Mouse (Mus musculus) heart, postnatal 25 days (tissue): ENCODE data around the gene Dnah10. TPM values are rescaled to one million over a fixed set of nuclear protein-coding genes. Genes with fewer than 3 reads are reported as not detected.

ENCODE experiments used
- DNase-seq: peaks from one replicate; pipeline ENCODE4 v3.0.0; 2022; ENCODE audit warnings: low spot score
- intact Hi-C: fragments of 180-260 bp; cut with DNase I; formaldehyde crosslinking; loops from one replicate; pipeline ENCODE4 v1.15.1; 2025
- total RNA-seq, 2 experiments: library from RNA; stranded (reverse); gene quantifications; 2 replicates each; pipeline ENCODE4 v1.2.3; 2021

Dnah10 gene
- total RNA-seq, 2 experiments from 2014 or later: 0.03 to 0.06 TPM

DNA sequence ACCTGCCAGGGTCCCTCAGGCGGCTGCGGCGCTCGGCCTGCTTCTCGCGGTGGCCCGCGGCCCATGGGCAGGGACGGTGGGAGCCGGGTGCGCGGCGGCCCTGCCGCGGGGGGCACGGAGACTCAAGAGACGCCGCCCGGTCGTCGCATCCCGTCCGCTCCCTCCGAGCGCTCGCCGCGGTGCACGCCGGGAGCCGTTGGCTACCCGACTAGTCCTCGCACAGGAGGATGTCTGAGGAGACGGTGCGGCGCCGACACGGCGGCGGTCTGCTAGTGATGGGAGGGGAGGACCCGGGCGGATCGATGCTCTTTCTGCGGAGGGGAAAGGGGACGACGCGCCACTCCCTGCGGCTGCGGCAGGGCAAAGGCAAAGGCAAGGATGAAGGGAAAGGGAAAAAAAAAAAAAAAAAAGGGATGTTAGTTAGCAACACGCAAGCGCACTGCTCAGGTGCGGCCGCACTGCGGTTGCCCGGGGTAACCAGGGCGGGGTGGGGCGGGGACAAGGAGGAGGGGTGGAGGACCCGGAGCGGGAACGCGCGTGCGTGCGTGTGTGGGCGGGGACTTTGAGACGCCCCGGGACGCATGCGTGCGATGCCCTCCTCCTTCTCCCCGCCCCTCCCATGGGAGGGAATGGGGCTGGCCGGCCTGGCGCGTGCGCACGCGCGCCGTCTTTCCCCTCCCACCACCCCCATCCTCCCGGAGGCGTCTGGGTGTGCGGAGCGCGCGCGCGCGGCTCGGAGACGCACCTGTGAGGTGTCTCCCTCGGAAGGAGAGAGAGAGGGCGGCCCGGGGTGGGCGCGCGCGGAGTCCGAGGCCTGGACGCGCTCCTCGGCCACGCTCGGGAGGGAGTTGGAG is 137.4 kb downstream of the Dnah10 start, which contains the start of the genes Ccdc92 and Zfp664:
Gene Ccdc92 (minus strand): TSS at position 412 of the 854 bp plus-strand sequence.
Gene Zfp664 (plus strand): TSS at position 679 of the 854 bp plus-strand sequence.
- intact Hi-C loops: loop anchor here (10.0 kb wide), 1 partner anchor 437 kb away; the partner anchor contains the start of gene Sbno1
- peak; percentile 92 for DNase-seq

DNA sequence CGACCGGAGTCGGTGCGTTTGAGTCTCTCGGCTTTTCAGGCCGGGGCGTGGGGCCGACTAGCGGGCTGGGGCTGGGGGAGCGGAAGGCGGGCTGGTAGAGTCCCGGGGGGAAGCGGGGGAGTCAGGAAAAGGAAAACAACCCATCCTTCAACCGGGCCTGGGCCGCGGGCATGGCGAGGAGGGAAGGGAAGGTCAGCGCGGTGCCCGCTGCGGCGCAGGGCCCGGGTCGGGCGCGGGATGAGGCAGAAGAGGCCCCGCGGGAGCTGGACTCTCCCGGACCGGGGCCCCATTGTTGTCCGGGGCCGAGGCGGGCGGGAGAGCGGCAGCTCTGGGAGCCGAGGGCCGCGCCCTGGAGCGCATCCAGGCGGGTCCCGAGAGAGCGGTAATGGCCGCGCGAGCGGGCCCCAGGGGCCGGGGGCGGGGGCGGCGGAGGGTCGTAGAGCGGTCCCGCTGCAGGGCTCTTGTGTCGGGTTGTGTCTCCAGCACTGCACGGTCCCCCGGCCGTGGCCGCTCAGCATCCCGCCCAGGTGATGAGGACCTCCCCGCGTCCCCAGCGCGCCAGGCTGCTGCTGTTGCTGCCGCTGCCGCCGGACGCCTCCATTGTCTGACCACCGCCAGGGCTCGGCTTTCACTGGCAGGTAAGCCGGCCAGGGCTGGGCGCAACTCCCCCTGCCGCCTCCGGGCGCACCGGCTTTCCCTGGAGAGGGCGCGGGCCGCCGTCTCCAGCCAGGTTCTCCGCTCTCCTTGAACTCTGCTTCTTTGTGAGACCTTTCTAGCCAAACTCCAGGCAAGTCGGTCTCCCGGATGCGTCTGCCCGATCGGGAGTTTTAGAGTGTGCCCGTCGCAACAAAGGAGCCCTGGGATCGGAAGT is 138.2 kb downstream of the Dnah10 start:
- DNase-seq: no peak
- intact Hi-C loops: loop anchor here (10.0 kb wide), 1 partner anchor 438 kb away; the partner anchor contains the start of gene Sbno1

DNA sequence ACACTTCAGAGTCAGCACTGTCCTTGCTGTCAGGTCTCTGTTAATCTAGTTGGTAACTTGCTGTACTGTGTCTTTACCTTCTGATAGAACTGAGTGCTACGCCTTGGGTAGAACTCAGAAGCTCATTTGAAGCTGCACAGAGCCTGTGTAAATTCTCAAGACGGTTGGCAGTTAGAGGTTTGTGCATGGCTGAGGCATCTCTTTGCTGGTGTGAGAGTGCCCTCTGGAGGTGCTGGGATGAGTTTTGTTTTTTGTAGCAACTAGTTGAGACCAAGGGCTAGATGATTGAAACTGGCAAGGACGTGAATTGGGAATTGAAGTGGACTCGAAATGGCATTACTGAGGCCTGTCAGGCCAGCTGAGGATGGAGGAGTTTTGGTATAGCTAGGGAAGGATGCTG is 144.1 kb downstream of the Dnah10 start:
- intact Hi-C loops: loop anchor here (2.0 to 10.0 kb wide), 3 partner anchors 92 to 444 kb away; partner anchors contain the start of gene Sbno1
- no peak for DNase-seq

DNA sequence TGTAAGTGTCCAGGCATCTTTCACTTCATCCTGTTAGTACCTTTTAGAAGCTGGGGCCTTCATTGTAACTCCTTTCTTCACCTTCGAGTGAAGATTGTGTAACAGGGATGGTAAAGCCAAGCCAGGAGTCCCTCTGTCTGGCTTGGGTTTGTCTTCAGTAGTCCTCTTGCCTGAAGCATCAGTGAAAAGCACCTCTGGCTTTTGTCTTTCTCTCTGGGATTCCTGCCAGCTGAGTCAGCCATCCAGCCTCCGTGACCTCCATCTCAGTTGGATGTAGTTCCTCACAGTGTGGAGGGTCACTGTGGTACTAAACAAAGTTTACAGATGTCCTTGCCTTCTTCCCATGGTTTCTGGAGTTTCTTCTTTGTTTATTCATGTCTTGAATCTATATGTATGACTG is 147.1 kb downstream of the Dnah10 start:
- DNase-seq: no peak
- intact Hi-C loops: no loop called here

DNA sequence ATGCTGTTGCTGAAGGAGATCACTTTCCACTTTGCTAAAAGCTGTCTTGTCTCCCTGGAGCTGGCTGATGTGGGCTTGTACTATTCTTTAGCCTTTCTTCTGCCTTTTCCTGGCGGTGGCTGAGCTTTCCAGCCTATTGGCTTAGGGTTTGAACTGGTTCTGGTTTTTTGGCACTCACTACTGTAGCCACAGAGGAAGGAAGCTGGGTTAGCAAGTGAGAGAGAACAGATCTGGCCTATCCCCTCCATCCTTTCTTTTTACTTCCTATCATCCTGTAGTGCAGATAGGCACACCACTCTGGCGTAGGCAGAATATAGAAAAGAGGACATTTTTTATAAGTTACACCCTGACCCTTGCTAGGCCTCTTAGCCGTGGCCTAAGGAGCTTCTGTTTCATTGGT is 148.2 kb downstream of the Dnah10 start:
- DNase-seq: no peak
- intact Hi-C loops: no loop called here

DNA sequence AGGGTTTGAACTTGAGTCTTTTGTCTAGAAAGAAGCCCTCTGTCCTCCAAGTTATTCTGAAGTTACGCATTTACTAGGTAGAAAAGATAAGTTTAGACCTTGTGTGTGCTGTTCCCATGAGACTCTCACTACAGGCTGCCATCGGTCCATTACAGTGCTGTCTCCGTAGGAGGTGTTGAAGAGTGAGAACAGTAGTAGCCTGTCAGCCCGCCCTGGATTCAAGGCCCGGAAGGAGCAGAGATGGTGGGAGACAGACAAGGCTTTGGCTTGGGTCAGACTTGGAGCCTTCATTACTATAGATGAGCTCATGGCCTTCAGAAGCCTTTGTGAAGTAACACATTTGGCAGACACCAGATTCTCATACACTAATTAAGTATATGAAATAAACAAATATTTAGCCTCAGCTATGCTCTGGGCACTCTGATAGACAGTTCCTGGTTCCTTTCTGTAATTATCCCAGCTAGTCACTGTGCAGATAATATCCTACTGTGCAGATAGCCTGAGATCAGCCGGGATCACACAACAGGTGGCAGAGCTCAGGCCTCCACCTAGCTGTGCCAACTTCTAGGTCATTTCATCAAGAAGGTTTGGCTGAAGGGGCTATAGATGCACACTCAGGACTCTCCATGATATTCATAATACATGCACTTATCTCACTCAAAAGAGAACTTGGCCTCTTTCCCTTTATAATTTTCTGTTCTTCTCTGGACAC is 149.2 kb downstream of the Dnah10 start:
- intact Hi-C loops: no loop called here
- DNase-seq: no peak

DNA sequence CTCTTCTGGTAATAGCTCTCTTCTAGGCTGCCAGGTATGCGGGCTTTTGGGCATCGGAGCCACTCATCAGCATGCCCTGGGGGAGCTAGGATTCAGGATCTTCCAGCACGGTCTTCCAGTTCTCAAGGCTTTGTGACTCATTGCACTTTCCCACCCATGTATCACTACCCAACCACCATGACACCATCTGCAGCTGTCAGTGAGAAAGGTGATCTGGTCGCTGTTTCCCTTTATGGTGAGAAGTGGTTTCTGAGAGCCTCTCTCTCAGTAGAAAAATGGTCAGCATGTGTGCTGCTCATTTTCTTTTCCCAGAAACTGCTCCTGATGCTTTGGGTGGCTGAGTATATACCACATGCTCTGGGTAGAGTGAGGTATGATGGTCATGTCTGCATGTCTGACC is 154.4 kb downstream of the Dnah10 start:
- no peak for DNase-seq
- intact Hi-C loops: no loop called here

DNA sequence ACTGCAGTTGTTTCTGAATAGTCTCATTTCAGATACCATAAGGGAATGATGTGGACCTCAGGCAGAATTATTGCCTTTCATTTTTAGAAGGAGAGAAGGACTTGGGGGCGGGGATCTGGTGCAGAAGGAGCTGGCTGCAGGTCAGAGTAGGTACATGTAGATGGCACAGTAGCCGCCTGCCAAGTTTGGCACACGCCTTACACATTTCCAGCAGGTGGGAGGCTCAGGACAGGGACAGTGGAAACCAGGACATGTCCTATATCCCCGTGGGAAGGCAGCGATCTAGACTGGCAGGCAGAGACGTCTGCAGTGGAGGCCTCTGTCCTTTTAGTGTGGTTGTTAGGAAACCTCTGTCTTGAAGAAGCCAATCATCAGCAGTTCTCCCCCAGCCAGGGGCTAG is 154.9 kb downstream of the Dnah10 start:
- DNase-seq: no peak
- intact Hi-C loops: no loop called here

DNA sequence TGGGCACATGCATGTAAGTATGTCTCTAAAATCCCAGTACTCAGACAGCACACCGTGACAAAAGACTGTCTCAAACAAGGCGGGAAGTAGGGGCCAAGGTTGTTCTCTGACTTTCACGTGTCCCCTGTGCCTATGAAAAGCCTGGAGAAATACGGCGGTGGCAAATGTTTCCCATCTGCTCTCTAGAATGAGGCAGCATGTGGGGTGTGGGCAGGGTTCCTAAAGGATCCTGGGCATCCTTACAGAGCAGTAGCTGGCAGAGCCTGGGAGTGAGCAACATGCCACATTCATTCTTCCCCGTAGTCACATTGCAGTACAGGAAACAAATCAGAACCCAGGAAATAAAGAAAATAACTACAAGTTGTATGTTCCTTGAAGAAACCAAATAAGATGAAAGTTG is 159.0 kb downstream of the Dnah10 start:
- intact Hi-C loops: no loop called here
- no peak for DNase-seq

Other genes with a start within 250 kb of the Dnah10 start
- gene Rilpl2, start 246.7 kb upstream of the Dnah10 start, total RNA-seq: 1 to 10 TPM; 7.9 to 9.4 TPM
- 10 to 100 TPM; 10.0 to 12.7 TPM for gene Snrnp35, start 242.0 kb upstream of the Dnah10 start, total RNA-seq
- gene Rilpl1, start 193.7 kb upstream of the Dnah10 start, total RNA-seq: 100 to 1,000 TPM; 191 to 222 TPM
- gene Tmed2, start 184.4 kb upstream of the Dnah10 start, total RNA-seq: 100 to 1,000 TPM; 165 to 178 TPM
- gene Ddx55, start 172.2 kb upstream of the Dnah10 start, total RNA-seq: 1 to 10 TPM; 5.4 to 6.0 TPM
- gene Eif2b1, start 146.0 kb upstream of the Dnah10 start, total RNA-seq: 10 to 100 TPM; 27.8 to 33.3 TPM
- 10 to 100 TPM; 19.8 to 22.6 TPM for gene Gtf2h3, start 145.9 kb upstream of the Dnah10 start, total RNA-seq
- gene Atp6v0a2, start 96.5 kb upstream of the Dnah10 start, total RNA-seq: 10 to 100 TPM; 52.2 to 52.3 TPM
- 1 to 10 TPM in 1 of 2 experiments, under 1 TPM in 1; 0.98 to 1.1 TPM for gene Ccdc92, start 137.3 kb downstream of the Dnah10 start, total RNA-seq
- gene Zfp664, start 137.6 kb downstream of the Dnah10 start, total RNA-seq: 10 to 100 TPM; 39.2 to 46.1 TPM